Mouse (Mus musculus): ENCODE data around the gene Sp7. TPM values are rescaled to one million over a fixed set of nuclear protein-coding genes. Genes with fewer than 3 reads are reported as not detected.

Sp7 gene
- polyA plus RNA-seq (2012; rRNA removed): not detected in 2 replicates

GRCm38 (mm10) chr15:102366733-102367344, at the start of gene Sp7:
Sp7 (minus strand) TSS chr15:102367182.
- WGBS: 9% methylated on average over 15 of the region's 15 CpGs
- no peak within 1 kb of the TSS for H3K27ac ChIP-seq (ENCODE audit: insufficient read depth, low read depth, low read length)
- no peaks in the 10 kb centered on the region for H3K4me1 ChIP-seq (ENCODE audit: control insufficient read depth, insufficient read depth, insufficient read length, low read length)
- H3K4me3 ChIP-seq (ENCODE audit: low read depth, low read length): no peak within 1 kb of the TSS
- peaks cover 33% of the 10 kb centered on the region for H3K27me3 ChIP-seq (ENCODE audit: control insufficient read depth, insufficient read depth, low read length)
- TF ChIP-seq POLR2A (IDR thresholded peaks at IDR 0.05; ENCODE audit: low read depth, low read length) (no peak), CTCF (IDR thresholded peaks at IDR 0.05; ENCODE audit: extremely low read depth, insufficient read length, insufficient replicate concordance, low read depth, low read length) (no peak)
- H3K36me3 ChIP-seq (ENCODE audit: control insufficient read depth, insufficient read depth, low read length): no peaks in the 10 kb centered on the region

DNA sequence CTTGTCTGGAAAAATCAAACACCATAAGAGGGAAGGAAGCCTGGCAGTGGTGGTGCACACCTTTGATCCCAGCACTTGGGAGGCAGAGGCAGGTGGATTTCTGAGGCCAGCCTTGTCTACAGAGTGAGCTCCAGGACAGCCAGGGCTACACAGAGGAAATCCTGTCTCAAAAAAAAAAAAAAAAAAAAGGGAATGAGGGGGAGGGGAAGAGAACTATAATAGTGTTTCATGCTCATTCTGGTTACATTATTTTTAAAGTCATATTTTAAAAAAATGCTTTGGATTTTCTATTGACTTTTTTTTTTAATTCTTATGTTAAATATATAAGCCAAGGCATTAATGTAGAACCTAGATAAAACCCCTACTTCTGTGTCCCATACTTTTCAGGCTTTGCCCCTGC, 46.7 kb upstream of the Sp7 start:
- no peak overlapping the region for H3K4me3 ChIP-seq (ENCODE audit: low read depth, low read length)
- peaks cover 23% of the 10 kb centered on the region for H3K36me3 ChIP-seq (ENCODE audit: control insufficient read depth, insufficient read depth, low read length)
- TF ChIP-seq CTCF (IDR thresholded peaks at IDR 0.05; ENCODE audit: extremely low read depth, insufficient read length, insufficient replicate concordance, low read depth, low read length) (no peak), POLR2A (IDR thresholded peaks at IDR 0.05; ENCODE audit: low read depth, low read length) (no peak)
- peaks cover 11% of the 10 kb centered on the region for H3K4me1 ChIP-seq (ENCODE audit: control insufficient read depth, insufficient read depth, insufficient read length, low read length)
- no peak overlapping the region for H3K27ac ChIP-seq (ENCODE audit: insufficient read depth, low read depth, low read length)
- H3K27me3 ChIP-seq (ENCODE audit: control insufficient read depth, insufficient read depth, low read length): no peaks in the 10 kb centered on the region

GRCm38 (mm10) chr15:102411077-102411476, 44.1 kb upstream of the Sp7 start:
- TF ChIP-seq POLR2A (IDR thresholded peaks at IDR 0.05; ENCODE audit: low read depth, low read length) (no peak), CTCF (IDR thresholded peaks at IDR 0.05; ENCODE audit: extremely low read depth, insufficient read length, insufficient replicate concordance, low read depth, low read length) (no peak)
- H3K27me3 ChIP-seq (ENCODE audit: control insufficient read depth, insufficient read depth, low read length): no peaks in the 10 kb centered on the region
- WGBS: 62% methylated on average over 1 of the region's 1 CpGs
- H3K4me1 ChIP-seq (ENCODE audit: control insufficient read depth, insufficient read depth, insufficient read length, low read length): peaks cover 17% of the 10 kb centered on the region
- no peak overlapping the region for H3K27ac ChIP-seq (ENCODE audit: insufficient read depth, low read depth, low read length)
- H3K4me3 ChIP-seq (ENCODE audit: low read depth, low read length): no peak overlapping the region
- peaks cover 31% of the 10 kb centered on the region for H3K36me3 ChIP-seq (ENCODE audit: control insufficient read depth, insufficient read depth, low read length)

DNA sequence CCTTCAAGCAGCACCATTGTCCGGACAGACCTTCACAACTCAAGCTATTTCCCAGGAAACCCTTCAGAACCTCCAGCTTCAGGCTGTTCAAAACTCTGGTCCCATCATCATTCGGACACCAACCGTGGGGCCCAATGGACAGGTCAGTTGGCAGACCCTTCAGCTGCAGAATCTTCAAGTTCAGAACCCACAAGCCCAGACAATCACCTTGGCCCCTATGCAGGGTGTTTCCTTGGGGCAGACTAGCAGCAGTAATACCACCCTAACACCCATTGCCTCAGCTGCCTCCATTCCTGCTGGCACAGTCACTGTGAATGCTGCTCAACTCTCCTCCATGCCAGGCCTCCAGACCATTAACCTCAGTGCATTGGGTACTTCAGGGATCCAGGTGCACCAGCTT, 42.3 kb upstream of the Sp7 start:
- H3K27me3 ChIP-seq (ENCODE audit: control insufficient read depth, insufficient read depth, low read length): no peaks in the 10 kb centered on the region
- no peak overlapping the region for H3K27ac ChIP-seq (ENCODE audit: insufficient read depth, low read depth, low read length)
- peaks cover 20% of the 10 kb centered on the region for H3K4me1 ChIP-seq (ENCODE audit: control insufficient read depth, insufficient read depth, insufficient read length, low read length)
- WGBS: 89% methylated on average over 3 of the region's 3 CpGs
- no peak for TF ChIP-seq CTCF (IDR thresholded peaks at IDR 0.05; ENCODE audit: extremely low read depth, insufficient read length, insufficient replicate concordance, low read depth, low read length)
- no peak for TF ChIP-seq POLR2A (IDR thresholded peaks at IDR 0.05; ENCODE audit: low read depth, low read length)
- H3K4me3 ChIP-seq (ENCODE audit: low read depth, low read length): no peak overlapping the region
- H3K36me3 ChIP-seq (ENCODE audit: control insufficient read depth, insufficient read depth, low read length): peaks cover 30% of the 10 kb centered on the region

DNA sequence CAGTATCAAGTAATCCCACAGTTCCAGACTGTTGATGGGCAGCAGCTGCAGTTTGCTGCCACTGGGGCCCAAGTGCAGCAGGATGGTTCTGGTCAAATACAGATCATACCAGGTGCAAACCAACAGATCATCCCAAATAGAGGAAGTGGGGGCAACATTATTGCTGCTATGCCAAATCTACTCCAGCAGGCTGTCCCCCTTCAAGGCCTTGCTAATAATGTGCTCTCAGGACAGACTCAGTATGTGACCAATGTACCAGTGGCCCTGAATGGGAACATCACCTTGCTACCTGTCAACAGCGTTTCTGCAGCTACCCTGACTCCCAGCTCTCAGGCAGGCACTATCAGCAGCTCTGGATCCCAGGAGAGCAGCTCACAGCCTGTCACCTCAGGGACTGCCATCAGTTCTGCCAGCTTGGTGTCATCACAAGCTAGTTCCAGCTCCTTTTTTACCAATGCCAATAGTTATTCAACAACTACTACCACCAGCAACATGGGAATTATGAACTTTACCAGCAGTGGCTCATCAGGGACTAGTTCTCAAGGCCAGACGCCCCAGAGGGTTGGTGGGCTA, 41.7 kb upstream of the Sp7 start:
- TF ChIP-seq CTCF (IDR thresholded peaks at IDR 0.05; ENCODE audit: extremely low read depth, insufficient read length, insufficient replicate concordance, low read depth, low read length): no peak
- TF ChIP-seq POLR2A (IDR thresholded peaks at IDR 0.05; ENCODE audit: low read depth, low read length): no peak
- Histone ChIP-seq H3K27ac (ENCODE audit: insufficient read depth, low read depth, low read length) (no peak overlapping the region), H3K4me3 (ENCODE audit: low read depth, low read length) (no peak overlapping the region), H3K36me3 (ENCODE audit: control insufficient read depth, insufficient read depth, low read length) (peaks cover 30% of the 10 kb centered on the region), H3K27me3 (ENCODE audit: control insufficient read depth, insufficient read depth, low read length) (no peaks in the 10 kb centered on the region), H3K4me1 (ENCODE audit: control insufficient read depth, insufficient read depth, insufficient read length, low read length) (peaks cover 20% of the 10 kb centered on the region)
- 53% methylated on average over 2 of the region's 2 CpGs for WGBS

DNA sequence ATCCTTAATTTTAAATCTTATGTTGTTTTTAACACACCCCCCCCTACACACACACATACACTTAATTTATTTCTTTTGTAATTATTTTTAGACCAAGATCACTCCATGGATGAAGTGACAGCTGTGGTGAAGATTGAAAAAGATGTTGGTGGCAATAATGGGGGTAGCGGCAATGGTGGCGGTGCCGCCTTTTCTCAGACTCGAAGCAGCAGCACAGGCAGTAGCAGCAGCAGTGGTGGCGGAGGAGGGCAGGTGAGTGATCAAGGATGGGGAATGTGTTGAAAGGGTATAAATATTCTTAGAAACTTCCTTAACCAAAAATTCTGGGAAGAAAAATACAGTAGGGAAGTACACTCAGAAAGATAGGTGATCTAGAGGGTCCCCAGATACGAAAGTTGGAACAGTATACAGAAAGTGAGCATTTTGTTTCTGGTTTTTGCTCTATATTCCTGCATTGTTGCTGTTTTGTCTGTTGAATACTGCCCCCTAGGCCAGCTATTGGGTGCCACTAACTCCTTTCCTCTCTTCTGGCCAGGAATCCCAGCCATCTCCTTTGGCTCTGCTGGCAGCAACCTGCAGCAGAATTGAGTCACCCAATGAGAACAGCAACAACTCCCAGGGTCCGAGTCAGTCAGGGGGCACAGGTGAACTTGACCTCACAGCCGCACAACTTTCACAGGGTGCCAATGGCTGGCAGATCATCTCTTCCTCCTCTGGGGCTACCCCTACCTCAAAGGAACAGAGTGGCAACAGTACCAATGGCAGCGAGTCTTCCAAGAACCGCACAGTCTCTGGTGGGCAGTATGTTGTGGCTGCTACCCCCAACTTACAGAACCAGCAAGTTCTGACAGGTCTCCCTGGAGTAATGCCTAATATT, 40.9 kb upstream of the Sp7 start:
- H3K4me3 ChIP-seq (ENCODE audit: low read depth, low read length): no peak overlapping the region
- no peaks in the 10 kb centered on the region for H3K27me3 ChIP-seq (ENCODE audit: control insufficient read depth, insufficient read depth, low read length)
- peaks cover 26% of the 10 kb centered on the region for H3K36me3 ChIP-seq (ENCODE audit: control insufficient read depth, insufficient read depth, low read length)
- no peak for TF ChIP-seq POLR2A (IDR thresholded peaks at IDR 0.05; ENCODE audit: low read depth, low read length)
- WGBS: 91% methylated on average over 10 of the region's 10 CpGs
- H3K27ac ChIP-seq (ENCODE audit: insufficient read depth, low read depth, low read length): no peak overlapping the region
- peaks cover 20% of the 10 kb centered on the region for H3K4me1 ChIP-seq (ENCODE audit: control insufficient read depth, insufficient read depth, insufficient read length, low read length)

Data from small intestine, adult 2 months (tissue).